Comparison of ENCODE assay signal across 9 mouse cellular contexts in the genomic region with DNA sequence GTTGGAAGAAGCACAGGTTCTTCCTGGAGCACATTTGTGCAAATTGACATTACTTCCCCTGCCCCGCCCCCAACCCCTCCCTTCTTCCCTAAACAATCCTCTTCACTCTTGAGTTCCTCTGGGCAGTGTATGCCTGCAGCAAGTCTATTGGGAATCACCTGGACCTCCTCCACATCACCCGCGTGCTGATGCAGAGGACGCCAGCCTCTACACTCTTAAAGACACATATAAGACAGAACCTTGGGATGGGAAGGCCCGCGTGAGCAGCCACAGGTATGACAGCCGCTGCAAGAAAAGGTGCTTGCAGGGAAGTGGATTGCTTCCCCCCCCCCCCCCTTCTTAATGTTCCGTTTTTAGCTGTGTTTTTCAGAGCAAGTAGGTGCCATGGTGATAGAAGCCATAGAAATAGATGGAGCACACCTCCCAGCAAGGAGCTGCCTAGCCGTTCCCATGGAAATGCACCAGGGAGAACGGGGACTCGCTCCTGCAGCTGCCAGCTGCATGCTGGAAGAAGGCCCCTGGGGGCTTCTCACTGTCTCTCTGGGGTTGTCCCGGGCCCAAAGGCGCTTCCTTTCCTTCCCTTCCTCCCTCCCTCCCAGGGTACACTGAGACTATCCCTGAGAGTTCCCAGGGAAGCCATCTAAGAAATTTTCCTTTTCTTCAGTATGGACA. TPM values are rescaled to one million over a fixed set of nuclear protein-coding genes. Genes with fewer than 3 reads are reported as not detected.
DNase-seq lines count a peak whose midpoint lies in the region; ATAC-seq lines count a peak whose summit lies in the region.
"Had no signal": no experiment of that assay in that cellular context is flagged by ENCODE, and none has a peak within 500 bp of the region (broad histone marks: within the 10 kb centered on the region; RNA-seq: fewer than 3 reads in every experiment).

No protein-coding gene starts in this region.

- 0 out of 2 replicates have a peak overlapping the region, but pooled peaks have one; percentile 21 for H3K27ac ChIP-seq in forebrain, embryonic 14.5 days (ENCODE audit: low read depth, low read length)
- H3K27ac ChIP-seq in forebrain, embryonic 12.5 days, result no peak overlapping the region
- no peak overlapping the region for H3K27ac ChIP-seq in neural tube, embryonic 15.5 days (replicated peaks)
- H3K27ac ChIP-seq: embryonic facial prominence, embryonic 12.5 days had no signal

- no peaks in the 10 kb centered on the region for H3K27me3 ChIP-seq in forebrain, embryonic 14.5 days (replicated peaks; ENCODE audit: control insufficient read depth, insufficient read depth, low read length)
- no peaks in the 10 kb centered on the region for H3K27me3 ChIP-seq in forebrain, embryonic 12.5 days
- no peaks in the 10 kb centered on the region for H3K27me3 ChIP-seq in neural tube, embryonic 15.5 days (replicated peaks)
- H3K27me3 ChIP-seq: embryonic facial prominence, embryonic 12.5 days had no signal

- 53% methylated on average over 13 of the region's 13 CpGs for WGBS in forebrain, embryonic 14.5 days
- 54% methylated on average over 13 of the region's 13 CpGs for WGBS in forebrain, embryonic 12.5 days
- WGBS in neural tube, embryonic 15.5 days, result 51% methylated on average over 13 of the region's 13 CpGs

- H3K36me3 ChIP-seq in forebrain, embryonic 14.5 days (ENCODE audit: control insufficient read depth, insufficient read depth, low read length), result no peaks in the 10 kb centered on the region
- no peaks in the 10 kb centered on the region for H3K36me3 ChIP-seq in forebrain, embryonic 12.5 days (replicated peaks)
- no peaks in the 10 kb centered on the region for H3K36me3 ChIP-seq in neural tube, embryonic 15.5 days
- H3K36me3 ChIP-seq: embryonic facial prominence, embryonic 12.5 days had no signal

- no peak overlapping the region for H3K4me2 ChIP-seq in forebrain, embryonic 14.5 days (ENCODE audit: low read length)
- H3K4me2 ChIP-seq in forebrain, embryonic 12.5 days, result no peak overlapping the region
- H3K4me2 ChIP-seq in neural tube, embryonic 15.5 days, result no peak overlapping the region
- H3K4me2 ChIP-seq: embryonic facial prominence, embryonic 12.5 days had no signal

- DNase-seq in forebrain, embryonic 14.5 days (ENCODE audit: low spot score), result peak; percentile 54
- peak; percentile 39 for DNase-seq in R1 (ENCODE audit: low read depth, low spot score)
- DNase-seq in layer of hippocampus, adult 9-11 months, result peak; percentile 60
- DNase-seq in kidney, adult 9 months, result no peak
- DNase-seq in cerebellum, adult 11-12 months, result no peak
- DNase-seq in cerebellum, postnatal 14 days, result no peak

- H3K9me3 ChIP-seq in forebrain, embryonic 14.5 days (replicated peaks; ENCODE audit: control insufficient read depth, low read length), result no peaks in the 10 kb centered on the region
- no peaks in the 10 kb centered on the region for H3K9me3 ChIP-seq in forebrain, embryonic 12.5 days
- no peaks in the 10 kb centered on the region for H3K9me3 ChIP-seq in neural tube, embryonic 15.5 days (replicated peaks)
- H3K9me3 ChIP-seq: embryonic facial prominence, embryonic 12.5 days had no signal

- H3K4me1 ChIP-seq in forebrain, embryonic 14.5 days (ENCODE audit: control insufficient read depth, insufficient read depth, low read length), result no peaks in the 10 kb centered on the region
- H3K4me1 ChIP-seq in forebrain, embryonic 12.5 days, result no peaks in the 10 kb centered on the region
- H3K4me1 ChIP-seq in neural tube, embryonic 15.5 days, result peaks cover 6% of the 10 kb centered on the region; the same call in 1 of the 2 replicates
- H3K4me1 ChIP-seq: embryonic facial prominence, embryonic 12.5 days had no signal

- H3K9ac ChIP-seq in forebrain, embryonic 14.5 days (ENCODE audit: low read length), result no peak overlapping the region
- H3K9ac ChIP-seq in forebrain, embryonic 12.5 days, result no peak overlapping the region
- H3K9ac ChIP-seq in neural tube, embryonic 15.5 days (replicated peaks), result no peak overlapping the region
- H3K9ac ChIP-seq: embryonic facial prominence, embryonic 12.5 days had no signal

- peak; percentile 44; the same call in 1 of the 2 replicates for ATAC-seq in forebrain, embryonic 14.5 days
- no peak for ATAC-seq in forebrain, embryonic 12.5 days (ENCODE audit: low FRiP score)
- peak; percentile 74; the same call in 1 of the 2 replicates for ATAC-seq in neural tube, embryonic 15.5 days (ENCODE audit: low FRiP score)

- no peak overlapping the region for H3K4me3 ChIP-seq in forebrain, embryonic 14.5 days (ENCODE audit: low read depth, low read length)
- H3K4me3 ChIP-seq in forebrain, embryonic 12.5 days (replicated peaks), result no peak overlapping the region
- H3K4me3 ChIP-seq in neural tube, embryonic 15.5 days (replicated peaks), result no peak overlapping the region
- H3K4me3 ChIP-seq: embryonic facial prominence, embryonic 12.5 days had no signal

RNA-seq across cellular contexts. Expression of gene Dglucy, which starts 29.9 kb away (rescaled TPM):
- polyA plus RNA-seq in forebrain, embryonic 14.5 days (2014; fragmentation: Nextera tagmentation; extraction: Ambion mirVana), result 2.7 and 3.8 TPM in 2 replicates
- polyA plus RNA-seq in forebrain, embryonic 12.5 days (2016; fragmentation: Nextera tagmentation; extraction: Ambion mirVana), result 1.4 and 2.7 TPM in 2 replicates
- 3.0 and 3.4 TPM in 2 replicates for polyA plus RNA-seq in neural tube, embryonic 15.5 days (2015; fragmentation: Nextera tagmentation; extraction: Ambion mirVana)

Comparison
In these comparisons a context has a peak if more than half of its experiments do, and no peak if none do; other contexts are left out.
1. DNase-seq: peak in forebrain, embryonic 14.5 days (single experiment), R1 (single experiment) and layer of hippocampus, adult 9-11 months (single experiment); none in kidney, adult 9 months (single experiment), cerebellum, adult 11-12 months (single experiment) and cerebellum, postnatal 14 days (0 of 2).